1 mouse cellular context compared by ENCODE assay signal in the genomic region with DNA sequence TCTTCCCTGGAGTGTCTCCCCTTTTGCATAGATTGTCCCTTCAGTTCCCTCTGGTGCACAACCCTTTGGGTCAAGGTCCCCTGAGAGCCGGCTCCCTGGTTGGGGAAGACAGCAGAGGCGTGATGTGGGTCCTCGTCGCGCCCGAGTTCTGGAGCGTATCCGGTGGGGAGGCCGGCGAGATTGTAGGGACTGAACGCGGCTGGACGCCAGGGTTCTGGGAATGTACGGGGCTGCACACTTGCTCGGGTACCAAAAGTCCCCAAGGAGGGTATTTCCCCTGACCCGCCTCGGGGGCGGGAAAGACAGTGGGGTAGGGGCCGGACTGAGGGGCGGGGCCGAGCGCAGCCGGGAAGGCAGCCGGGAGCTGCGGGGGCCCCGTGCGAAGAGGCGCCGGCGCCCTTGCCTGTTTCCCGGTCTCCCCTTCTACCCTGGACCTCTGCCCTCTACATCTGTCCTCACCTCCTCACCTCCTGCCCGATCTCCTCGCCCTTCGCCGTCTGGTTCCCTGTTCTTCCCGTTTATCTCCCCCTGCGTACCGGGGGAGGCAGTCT.
TF ChIP-seq lines count a peak whose summit lies in the region.

No protein-coding gene starts in this region.

TF ChIP-seq in CH12.LX, 34 proteins besides CTCF, POLR2A, EP300 and RAD21:
- peak; percentile 17; the same call in 1 of the 2 replicates for TF ChIP-seq IRF4 (IDR thresholded peaks at IDR 0.05; ENCODE audit: low read depth, low read length)
- peak; percentile 24; the same call in 1 of the 2 replicates for TF ChIP-seq MAZ (IDR thresholded peaks at IDR 0.05; ENCODE audit: low read depth, low read length)
- no peak; the same call in none of the 2 replicates for TF ChIP-seq CHD2 (IDR thresholded peaks at IDR 0.05; ENCODE audit: low read length)
- peak; percentile 34; the same call in 1 of the 2 replicates for TF ChIP-seq BHLHE40 (IDR thresholded peaks at IDR 0.05; ENCODE audit: low read depth, low read length)
- no peak for TF ChIP-seq RCOR1 (conservative IDR thresholded peaks at IDR 0.05; ENCODE audit: low read depth, low read length)
- TF ChIP-seq JUND (conservative IDR thresholded peaks at IDR 0.05; ENCODE audit: low read depth, low read length), result no peak
- peak; percentile 71 for TF ChIP-seq SIN3A (IDR thresholded peaks at IDR 0.05; ENCODE audit: low read length)
- peak; percentile 55 for TF ChIP-seq MAX (IDR thresholded peaks at IDR 0.05; ENCODE audit: low read length)
- no peak for TF ChIP-seq UBTF (IDR thresholded peaks at IDR 0.05; ENCODE audit: low read depth, low read length)
- no peak for TF ChIP-seq NRF1 (IDR thresholded peaks at IDR 0.05; ENCODE audit: low read depth, low read length)
- no peak; the same call in 1 of the 2 replicates for TF ChIP-seq CHD1 (IDR thresholded peaks at IDR 0.05; ENCODE audit: low read depth, low read length)
- TF ChIP-seq ETS1 (conservative IDR thresholded peaks at IDR 0.05; ENCODE audit: low read depth, low read length), result 0 out of 2 replicates have a peak, but pooled peaks have one; percentile 24
- TF ChIP-seq TBP (conservative IDR thresholded peaks at IDR 0.05; ENCODE audit: low read depth, low read length), result 0 out of 2 replicates have a peak, but pooled peaks have one; percentile 24
- TF ChIP-seq JUN (IDR thresholded peaks at IDR 0.05; ENCODE audit: insufficient read depth, low read depth, low read length), result no peak
- TF ChIP-seq ZKSCAN1 (IDR thresholded peaks at IDR 0.05; ENCODE audit: borderline replicate concordance, low read depth, low read length), result no peak
- TF ChIP-seq PAX5 (IDR thresholded peaks at IDR 0.05; ENCODE audit: low read length), result no peak
- TF ChIP-seq ZMIZ1 (IDR thresholded peaks at IDR 0.05; ENCODE audit: low read depth, low read length), result peak; percentile 63; the same call in 1 of the 2 replicates
- TF ChIP-seq GABPA (IDR thresholded peaks at IDR 0.05; ENCODE audit: insufficient replicate concordance, low read depth, low read length), result no peak
- TF ChIP-seq TCF12 (IDR thresholded peaks at IDR 0.05; ENCODE audit: low read depth, low read length), result peak; percentile 60; the same call in 1 of the 2 replicates
TF ChIP-seq in CH12.LX: peak in this region for 9.
